Mouse (Mus musculus): ENCODE measurements around the gene Def6.
"Not testable (repeated sequence)": the region's sequence is repeated elsewhere in the genome, so short reads cannot be mapped to it uniquely, and the experiment has no call there.

The Def6 gene

GRCm38 (mm10) chr17:28208314-28208612, 685 bp downstream of the Def6 start:
- no peak for DNase-seq (ENCODE audit: low spot score)

GRCm38 (mm10) chr17:28209457-28210110, 2.0 kb downstream of the Def6 start:
- DNase-seq (ENCODE audit: low spot score): no peak

- no peak for DNase-seq (ENCODE audit: low spot score)
Measured at GRCm38 (mm10) chr17:28211921-28212341, 4.4 kb downstream of the Def6 start.

GRCm38 (mm10) chr17:28212391-28212790, 4.8 kb downstream of the Def6 start:
- no peak for DNase-seq (ENCODE audit: low spot score)

GRCm38 (mm10) chr17:28213236-28213635, 5.7 kb downstream of the Def6 start:
- no peak for DNase-seq (ENCODE audit: low spot score)

- no peak for DNase-seq (ENCODE audit: low spot score)
Measured at GRCm38 (mm10) chr17:28216791-28217190, 9.2 kb downstream of the Def6 start.

GRCm38 (mm10) chr17:28217721-28218649, 10.4 kb downstream of the Def6 start:
- DNase-seq (ENCODE audit: low spot score): no peak

- not testable (repeated sequence) for DNase-seq (ENCODE audit: low spot score)
Measured at GRCm38 (mm10) chr17:28222463-28222862, 14.9 kb downstream of the Def6 start.

- no peak for DNase-seq (ENCODE audit: low spot score)
Measured at GRCm38 (mm10) chr17:28223561-28224391, 16.2 kb downstream of the Def6 start.

GRCm38 (mm10) chr17:28224615-28225014, 17.0 kb downstream of the Def6 start:
- no peak for DNase-seq (ENCODE audit: low spot score)

GRCm38 (mm10) chr17:28226014-28226413, 18.4 kb downstream of the Def6 start:
- peak; percentile 74 for DNase-seq (ENCODE audit: low spot score)

- DNase-seq (ENCODE audit: low spot score): no peak
Measured at GRCm38 (mm10) chr17:28230486-28230885, 22.9 kb downstream of the Def6 start.

- peak; percentile 69 for DNase-seq (ENCODE audit: low spot score)
Measured at GRCm38 (mm10) chr17:28231026-28231736, 23.6 kb downstream of the Def6 start.

- peak; percentile 99 for DNase-seq (ENCODE audit: low spot score)
Measured at GRCm38 (mm10) chr17:28232475-28233060, 25.0 kb downstream of the Def6 start, which contains the start of gene Ppard. Ppard (plus strand) TSS chr17:28232700.

GRCm38 (mm10) chr17:28233091-28233731, 25.6 kb downstream of the Def6 start:
- DNase-seq (ENCODE audit: low spot score): peak; percentile 52

GRCm38 (mm10) chr17:28234641-28235040, 27.1 kb downstream of the Def6 start:
- DNase-seq (ENCODE audit: low spot score): peak; percentile 31

- DNase-seq (ENCODE audit: low spot score): peak; percentile 94
Measured at GRCm38 (mm10) chr17:28235982-28236635, 28.5 kb downstream of the Def6 start.

- DNase-seq (ENCODE audit: low spot score): peak; percentile 81
Measured at GRCm38 (mm10) chr17:28236636-28237015, 29.0 kb downstream of the Def6 start.

- peak; percentile 50 for DNase-seq (ENCODE audit: low spot score)
Measured at GRCm38 (mm10) chr17:28237362-28237761, 29.8 kb downstream of the Def6 start.

GRCm38 (mm10) chr17:28237874-28238273, 30.3 kb downstream of the Def6 start:
- no peak for DNase-seq (ENCODE audit: low spot score)
